Mouse (Mus musculus): ENCODE results near the gene Krtap28-13. TPM values are rescaled to one million over a fixed set of nuclear protein-coding genes. Genes with fewer than 3 reads are reported as not detected.

Krtap28-13 gene
- total RNA-seq, 2 experiments from 2014 or later = not detected

- no peak overlapping the region for H3K27ac ChIP-seq
- intact Hi-C loops (cut with DNase I) = no loop called here
- no peak for TF ChIP-seq CTCF (IDR thresholded peaks at IDR 0.05)
- DNase-seq (ENCODE audit: extremely low spot score in 1 of 2, low spot score in 2 of 2) = no peak
- H3K4me3 ChIP-seq = no peak overlapping the region
These were observed 38.9 kb downstream of the Krtap28-13 start for GRCm38 (mm10) chr1:83099580-83100137.

- TF ChIP-seq CTCF (IDR thresholded peaks at IDR 0.05) = no peak
- no peak for DNase-seq (ENCODE audit: extremely low spot score in 1 of 2, low spot score in 2 of 2)
- intact Hi-C loops (cut with DNase I) = no loop called here
These were observed 41.2 kb downstream of the Krtap28-13 start for GRCm38 (mm10) chr1:83101891-83102290.

GRCm38 (mm10) chr1:83105464-83105863 is 44.7 kb downstream of the Krtap28-13 start:
- intact Hi-C loops (cut with DNase I) = no loop called here
- no peak for TF ChIP-seq CTCF (IDR thresholded peaks at IDR 0.05)
- Histone ChIP-seq H3K4me3 (no peak overlapping the region), H3K27ac (no peak overlapping the region)
- no peak for DNase-seq (ENCODE audit: extremely low spot score in 1 of 2, low spot score in 2 of 2)

More at GRCm38 (mm10) chr1:83101891-83102290, 41.2 kb downstream of the Krtap28-13 start:
- Histone ChIP-seq H3K4me3 (no peak overlapping the region), H3K27ac (no peak overlapping the region)

GRCm38 (mm10) chr1:83107410-83107978 is 46.8 kb downstream of the Krtap28-13 start:
- no peak for DNase-seq (ENCODE audit: extremely low spot score in 1 of 2, low spot score in 2 of 2)
- Histone ChIP-seq H3K27ac (no peak overlapping the region), H3K4me3 (no peak overlapping the region)
- intact Hi-C loops (cut with DNase I) = no loop called here
- no peak for TF ChIP-seq CTCF (IDR thresholded peaks at IDR 0.05)

- intact Hi-C loops (cut with DNase I) = no loop called here
- H3K4me3 ChIP-seq = no peak overlapping the region
- no peak overlapping the region for H3K27ac ChIP-seq
- DNase-seq (ENCODE audit: extremely low spot score in 1 of 2, low spot score in 2 of 2) = no peak
- TF ChIP-seq CTCF (IDR thresholded peaks at IDR 0.05) = no peak
These were observed 50.3 kb downstream of the Krtap28-13 start for GRCm38 (mm10) chr1:83110992-83111391.

Other genes starting within 250 kb of the Krtap28-13 start
- gene Agfg1, start 221.4 kb upstream of the Krtap28-13 start, total RNA-seq (2021) = 10 to 100 TPM; 76.6 to 78.3 TPM
- gene A030005L19Rik, start 147.6 kb upstream of the Krtap28-13 start, total RNA-seq (2021) = under 1 TPM; 0.61 to 0.91 TPM
- not detected for gene A030014E15Rik, start 136.0 kb upstream of the Krtap28-13 start, total RNA-seq (2021)
- not detected for gene Gm6217, start 129.5 kb upstream of the Krtap28-13 start, total RNA-seq (2021)
- gene A030003K21Rik, start 117.5 kb upstream of the Krtap28-13 start, total RNA-seq (2021) = not detected
- not detected for gene Gm7544, start 104.9 kb upstream of the Krtap28-13 start, total RNA-seq (2021)
- not detected for gene Gm47955, start 100.6 kb upstream of the Krtap28-13 start, total RNA-seq (2021)
- not detected for gene Gm47959, start 60.4 kb upstream of the Krtap28-13 start, total RNA-seq (2021)
- gene Slc19a3, start 22.5 kb upstream of the Krtap28-13 start, total RNA-seq (2021) = 1 to 10 TPM; 1.8 to 2.0 TPM
- gene Krtap28-10, start 18.4 kb upstream of the Krtap28-13 start, total RNA-seq (2021) = not detected
- not detected for gene Gm47969, start 16.0 kb upstream of the Krtap28-13 start, total RNA-seq (2021)
- not detected for gene A030005K14Rik, start 1.6 kb upstream of the Krtap28-13 start, total RNA-seq (2021)
- gene Ccl20, start 55.8 kb downstream of the Krtap28-13 start, total RNA-seq (2021) = not detected
- gene Daw1, start 98.8 kb downstream of the Krtap28-13 start, total RNA-seq (2021) = under 1 TPM; 0.25 to 0.56 TPM

All from left cerebral cortex, adult 2 months (tissue).